Mouse (Mus musculus): ENCODE results near the gene Cnksr3. TPM values are rescaled to one million over a fixed set of nuclear protein-coding genes. Genes with fewer than 3 reads are reported as not detected.

Cnksr3 gene
- polyA plus RNA-seq, 1 experiment from 2014 or later, result 7.3 TPM

GRCm38 (mm10) chr10:7209691-7210455 lies 2.2 kb downstream of the Cnksr3 start:
- WGBS, result 75% methylated on average over 5 of the region's 5 CpGs
- Histone ChIP-seq H3K27ac (replicated peaks) (no peak overlapping the region), H3K9me3 (no peaks in the 10 kb centered on the region), H3K4me2 (replicated peaks) (peak overlapping the region; percentile 87), H3K9ac (replicated peaks) (peak overlapping the region; percentile 72; the same call in 1 of the 2 replicates), H3K4me3 (peak overlapping the region; percentile 66), H3K27me3 (no peaks in the 10 kb centered on the region), H3K36me3 (no peaks in the 10 kb centered on the region), H3K4me1 (peaks cover 18% of the 10 kb centered on the region; the same call in 1 of the 2 replicates)
- ATAC-seq (ENCODE audit: low FRiP score, low read depth), result no peak

GRCm38 (mm10) chr10:7208859-7209441 lies 3.1 kb downstream of the Cnksr3 start:
- Histone ChIP-seq H3K36me3 (no peaks in the 10 kb centered on the region), H3K27me3 (no peaks in the 10 kb centered on the region), H3K4me3 (no peak overlapping the region), H3K9me3 (no peaks in the 10 kb centered on the region), H3K4me2 (replicated peaks) (no peak overlapping the region), H3K9ac (replicated peaks) (no peak overlapping the region), H3K27ac (replicated peaks) (no peak overlapping the region), H3K4me1 (peaks cover 18% of the 10 kb centered on the region; the same call in 1 of the 2 replicates)
- WGBS, result 76% methylated on average over 10 of the region's 10 CpGs
- no peak for ATAC-seq (ENCODE audit: low FRiP score, low read depth)

- ATAC-seq (ENCODE audit: low FRiP score, low read depth), result no peak
- Histone ChIP-seq H3K4me1 (peaks cover 10% of the 10 kb centered on the region; the same call in 1 of the 2 replicates), H3K9me3 (no peaks in the 10 kb centered on the region), H3K4me3 (no peak overlapping the region), H3K27me3 (no peaks in the 10 kb centered on the region), H3K9ac (replicated peaks) (no peak overlapping the region), H3K27ac (replicated peaks) (no peak overlapping the region), H3K36me3 (no peaks in the 10 kb centered on the region), H3K4me2 (replicated peaks) (no peak overlapping the region)
- WGBS, result 79% methylated on average over 11 of the region's 11 CpGs
These were observed 4.7 kb downstream of the Cnksr3 start for GRCm38 (mm10) chr10:7207301-7207700.

- no peak overlapping the region for H3K4me3 ChIP-seq
- H3K4me2 ChIP-seq (replicated peaks), result no peak overlapping the region
- no peak overlapping the region for H3K27ac ChIP-seq (replicated peaks)
- no peaks in the 10 kb centered on the region for H3K36me3 ChIP-seq
- H3K9ac ChIP-seq (replicated peaks), result no peak overlapping the region
- ATAC-seq (ENCODE audit: low FRiP score, low read depth), result no peak
- peaks cover 10% of the 10 kb centered on the region; the same call in 1 of the 2 replicates for H3K4me1 ChIP-seq
- no peaks in the 10 kb centered on the region for H3K27me3 ChIP-seq
- H3K9me3 ChIP-seq, result no peaks in the 10 kb centered on the region
- 86% methylated on average over 7 of the region's 7 CpGs for WGBS
These were observed 5.5 kb downstream of the Cnksr3 start for GRCm38 (mm10) chr10:7206571-7206970.

- no peak overlapping the region for H3K4me2 ChIP-seq (replicated peaks)
- H3K27ac ChIP-seq (replicated peaks), result no peak overlapping the region
- H3K27me3 ChIP-seq, result no peaks in the 10 kb centered on the region
- no peaks in the 10 kb centered on the region for H3K9me3 ChIP-seq
- H3K9ac ChIP-seq (replicated peaks), result no peak overlapping the region
- H3K4me3 ChIP-seq, result no peak overlapping the region
- peaks cover 9% of the 10 kb centered on the region; the same call in 1 of the 2 replicates for H3K4me1 ChIP-seq
- H3K36me3 ChIP-seq, result no peaks in the 10 kb centered on the region
- ATAC-seq (ENCODE audit: low FRiP score, low read depth), result no peak
- WGBS, result 75% methylated on average over 3 of the region's 3 CpGs
These were observed 6.5 kb downstream of the Cnksr3 start for GRCm38 (mm10) chr10:7205576-7205975.

GRCm38 (mm10) chr10:7204953-7205352 lies 7.1 kb downstream of the Cnksr3 start:
- Histone ChIP-seq H3K27me3 (no peaks in the 10 kb centered on the region), H3K9me3 (no peaks in the 10 kb centered on the region), H3K9ac (replicated peaks) (no peak overlapping the region), H3K4me1 (peaks cover 3% of the 10 kb centered on the region; the same call in 1 of the 2 replicates), H3K4me2 (replicated peaks) (no peak overlapping the region), H3K4me3 (no peak overlapping the region), H3K27ac (replicated peaks) (no peak overlapping the region), H3K36me3 (no peaks in the 10 kb centered on the region)
- no peak for ATAC-seq (ENCODE audit: low FRiP score, low read depth)
- WGBS, result 93% methylated on average over 3 of the region's 3 CpGs

GRCm38 (mm10) chr10:7202576-7202975 lies 9.5 kb downstream of the Cnksr3 start:
- Histone ChIP-seq H3K36me3 (no peaks in the 10 kb centered on the region), H3K4me1 (no peaks in the 10 kb centered on the region), H3K4me2 (replicated peaks) (no peak overlapping the region), H3K27me3 (no peaks in the 10 kb centered on the region), H3K4me3 (no peak overlapping the region), H3K9ac (replicated peaks) (no peak overlapping the region), H3K27ac (replicated peaks) (no peak overlapping the region), H3K9me3 (no peaks in the 10 kb centered on the region)
- no peak for ATAC-seq (ENCODE audit: low FRiP score, low read depth)
- whole genome bisulfite sequencing, result 91% methylated on average over 9 of the region's 9 CpGs

GRCm38 (mm10) chr10:7200665-7201064 lies 11.4 kb downstream of the Cnksr3 start:
- Histone ChIP-seq H3K9ac (replicated peaks) (no peak overlapping the region), H3K36me3 (no peaks in the 10 kb centered on the region), H3K4me1 (peaks cover 7% of the 10 kb centered on the region), H3K4me2 (replicated peaks) (no peak overlapping the region), H3K9me3 (no peaks in the 10 kb centered on the region), H3K27ac (replicated peaks) (no peak overlapping the region), H3K4me3 (no peak overlapping the region), H3K27me3 (no peaks in the 10 kb centered on the region)
- no peak for ATAC-seq (ENCODE audit: low FRiP score, low read depth)
- 88% methylated on average over 7 of the region's 7 CpGs for WGBS

GRCm38 (mm10) chr10:7198201-7198600 lies 13.8 kb downstream of the Cnksr3 start:
- Histone ChIP-seq H3K4me3 (no peak overlapping the region), H3K27me3 (no peaks in the 10 kb centered on the region), H3K4me1 (peaks cover 7% of the 10 kb centered on the region), H3K27ac (replicated peaks) (no peak overlapping the region), H3K36me3 (no peaks in the 10 kb centered on the region), H3K4me2 (replicated peaks) (no peak overlapping the region), H3K9me3 (no peaks in the 10 kb centered on the region), H3K9ac (replicated peaks) (no peak overlapping the region)
- no peak for ATAC-seq (ENCODE audit: low FRiP score, low read depth)

- no peak overlapping the region for H3K4me3 ChIP-seq
- no peaks in the 10 kb centered on the region for H3K36me3 ChIP-seq
- 87% methylated on average over 6 of the region's 6 CpGs for WGBS
These were observed 14.3 kb downstream of the Cnksr3 start for GRCm38 (mm10) chr10:7197733-7198132.

GRCm38 (mm10) chr10:7196668-7197400 lies 15.2 kb downstream of the Cnksr3 start:
- Histone ChIP-seq H3K36me3 (no peaks in the 10 kb centered on the region), H3K4me1 (peaks cover 7% of the 10 kb centered on the region), H3K4me2 (replicated peaks) (no peak overlapping the region), H3K4me3 (no peak overlapping the region), H3K9ac (replicated peaks) (no peak overlapping the region), H3K27me3 (no peaks in the 10 kb centered on the region), H3K27ac (replicated peaks) (no peak overlapping the region), H3K9me3 (no peaks in the 10 kb centered on the region)
- no peak for ATAC-seq (ENCODE audit: low FRiP score, low read depth)
- 70% methylated on average over 8 of the region's 8 CpGs for WGBS

More at GRCm38 (mm10) chr10:7197733-7198132, 14.3 kb downstream of the Cnksr3 start:
- Histone ChIP-seq H3K9ac (replicated peaks) (no peak overlapping the region), H3K27me3 (no peaks in the 10 kb centered on the region), H3K4me1 (peaks cover 7% of the 10 kb centered on the region), H3K9me3 (no peaks in the 10 kb centered on the region), H3K4me2 (replicated peaks) (no peak overlapping the region), H3K27ac (replicated peaks) (no peak overlapping the region)
- no peak for ATAC-seq (ENCODE audit: low FRiP score, low read depth)

GRCm38 (mm10) chr10:7195927-7196326 lies 16.1 kb downstream of the Cnksr3 start:
- WGBS, result 88% methylated on average over 6 of the region's 6 CpGs
- ATAC-seq (ENCODE audit: low FRiP score, low read depth), result no peak

More at GRCm38 (mm10) chr10:7195927-7196326, 16.1 kb downstream of the Cnksr3 start:
- Histone ChIP-seq H3K4me1 (peaks cover 7% of the 10 kb centered on the region), H3K36me3 (no peaks in the 10 kb centered on the region), H3K27ac (replicated peaks) (no peak overlapping the region), H3K4me3 (no peak overlapping the region), H3K4me2 (replicated peaks) (no peak overlapping the region), H3K27me3 (no peaks in the 10 kb centered on the region), H3K9me3 (no peaks in the 10 kb centered on the region), H3K9ac (replicated peaks) (no peak overlapping the region)

Measured in midbrain, embryonic 12.5 days (tissue).